Mouse (Mus musculus) stomach, postnatal 0 days (tissue): ENCODE data around the gene Slco1a5.

ENCODE experiments used
- CTCF ChIP-seq: IDR thresholded peaks from 2 replicates; pipeline ENCODE4 v1.5.1; 2016; ENCODE audit warnings: antibody characterized with exemption, low read depth, mild to moderate bottlenecking, moderate library complexity
- EP300 ChIP-seq: optimal IDR thresholded peaks from 2 replicates; pipeline ENCODE3; 2016; ENCODE audit warnings: antibody characterized with exemption

DNA sequence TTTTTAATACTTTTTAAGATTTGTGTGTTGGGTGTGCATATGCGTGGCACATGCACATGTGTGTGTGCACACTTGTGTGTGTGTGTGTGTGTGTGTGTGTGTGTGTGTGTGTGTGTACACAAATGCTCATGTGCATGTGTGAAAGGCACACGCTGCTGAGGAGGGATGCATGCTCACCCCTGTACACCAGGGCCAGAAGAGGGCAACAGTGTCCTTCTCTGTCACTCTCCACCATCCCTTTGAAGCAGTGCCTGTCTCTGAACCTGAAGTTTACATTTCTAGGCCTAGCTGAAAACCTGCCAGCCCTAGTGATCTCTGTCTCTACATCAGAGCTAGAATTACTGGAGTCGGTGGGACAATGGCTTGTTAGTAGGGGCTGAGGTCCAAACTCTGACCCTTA lies 3.8 kb upstream of the Slco1a5 start:
- TF ChIP-seq CTCF, result peak; percentile 51
- TF ChIP-seq EP300, result no peak
